Mouse (Mus musculus) limb, embryonic 12.5 days (tissue): Measurements from ENCODE around the gene Olfr799. TPM values are rescaled to one million over a fixed set of nuclear protein-coding genes. Genes with fewer than 3 reads are reported as not detected.

Source experiments
- polyA plus RNA-seq: library from polyadenylated mRNA; unstranded; fragments of >200 nt; fragmentation: Nextera tagmentation; extraction: Ambion mirVana; gene quantifications from 2 replicates; pipeline ENCODE4 v1.2.1, GENCODE M21; 2016

The Olfr799 gene
- polyA plus RNA-seq, 1 experiment from 2014 or later: not detected

Other genes starting within 250 kb of the Olfr799 start
- gene Olfr785, start 232.1 kb upstream of the Olfr799 start, polyA plus RNA-seq: not detected in 2 replicates
- gene Olfr786, start 210.2 kb upstream of the Olfr799 start, polyA plus RNA-seq: not detected in 2 replicates
- not detected in 2 replicates for gene Olfr787, start 175.6 kb upstream of the Olfr799 start, polyA plus RNA-seq
- gene Olfr788, start 166.5 kb upstream of the Olfr799 start, polyA plus RNA-seq: not detected in 2 replicates
- gene Olfr789, start 152.7 kb upstream of the Olfr799 start, polyA plus RNA-seq: not detected in 2 replicates
- gene Olfr790, start 139.0 kb upstream of the Olfr799 start, polyA plus RNA-seq: not detected in 2 replicates
- not detected in 2 replicates for gene Olfr791, start 115.7 kb upstream of the Olfr799 start, polyA plus RNA-seq
- not detected in 2 replicates for gene Olfr792, start 98.3 kb upstream of the Olfr799 start, polyA plus RNA-seq
- gene Olfr794, start 69.8 kb upstream of the Olfr799 start, polyA plus RNA-seq: not detected in 2 replicates
- not detected in 2 replicates for gene Olfr796, start 24.9 kb upstream of the Olfr799 start, polyA plus RNA-seq
- gene Olfr798, start 9.6 kb upstream of the Olfr799 start, polyA plus RNA-seq: not detected in 2 replicates
- gene Olfr800, start 20.2 kb downstream of the Olfr799 start, polyA plus RNA-seq: not detected in 2 replicates
- gene Olfr801, start 36.4 kb downstream of the Olfr799 start, polyA plus RNA-seq: not detected in 2 replicates
- gene Olfr802, start 50.7 kb downstream of the Olfr799 start, polyA plus RNA-seq: not detected in 2 replicates
- gene Olfr803, start 56.8 kb downstream of the Olfr799 start, polyA plus RNA-seq: not detected in 2 replicates
- not detected in 2 replicates for gene Olfr804, start 65.7 kb downstream of the Olfr799 start, polyA plus RNA-seq
- not detected in 2 replicates for gene Olfr805, start 91.9 kb downstream of the Olfr799 start, polyA plus RNA-seq
- not detected in 2 replicates for gene Olfr806, start 104.4 kb downstream of the Olfr799 start, polyA plus RNA-seq
- not detected in 2 replicates for gene Olfr807, start 120.3 kb downstream of the Olfr799 start, polyA plus RNA-seq
- not detected in 2 replicates for gene Olfr808, start 128.0 kb downstream of the Olfr799 start, polyA plus RNA-seq
- gene Olfr809, start 137.2 kb downstream of the Olfr799 start, polyA plus RNA-seq: not detected in 2 replicates
- not detected in 2 replicates for gene Olfr810, start 157.4 kb downstream of the Olfr799 start, polyA plus RNA-seq
- gene Olfr811, start 166.9 kb downstream of the Olfr799 start, polyA plus RNA-seq: not detected in 2 replicates
- not detected in 2 replicates for gene Olfr812, start 208.6 kb downstream of the Olfr799 start, polyA plus RNA-seq
- not detected in 2 replicates for gene Olfr813, start 217.9 kb downstream of the Olfr799 start, polyA plus RNA-seq
- gene Olfr814, start 242.4 kb downstream of the Olfr799 start, polyA plus RNA-seq: not detected in 2 replicates